9 mouse cellular contexts compared by ENCODE assay signal in the genomic region with DNA sequence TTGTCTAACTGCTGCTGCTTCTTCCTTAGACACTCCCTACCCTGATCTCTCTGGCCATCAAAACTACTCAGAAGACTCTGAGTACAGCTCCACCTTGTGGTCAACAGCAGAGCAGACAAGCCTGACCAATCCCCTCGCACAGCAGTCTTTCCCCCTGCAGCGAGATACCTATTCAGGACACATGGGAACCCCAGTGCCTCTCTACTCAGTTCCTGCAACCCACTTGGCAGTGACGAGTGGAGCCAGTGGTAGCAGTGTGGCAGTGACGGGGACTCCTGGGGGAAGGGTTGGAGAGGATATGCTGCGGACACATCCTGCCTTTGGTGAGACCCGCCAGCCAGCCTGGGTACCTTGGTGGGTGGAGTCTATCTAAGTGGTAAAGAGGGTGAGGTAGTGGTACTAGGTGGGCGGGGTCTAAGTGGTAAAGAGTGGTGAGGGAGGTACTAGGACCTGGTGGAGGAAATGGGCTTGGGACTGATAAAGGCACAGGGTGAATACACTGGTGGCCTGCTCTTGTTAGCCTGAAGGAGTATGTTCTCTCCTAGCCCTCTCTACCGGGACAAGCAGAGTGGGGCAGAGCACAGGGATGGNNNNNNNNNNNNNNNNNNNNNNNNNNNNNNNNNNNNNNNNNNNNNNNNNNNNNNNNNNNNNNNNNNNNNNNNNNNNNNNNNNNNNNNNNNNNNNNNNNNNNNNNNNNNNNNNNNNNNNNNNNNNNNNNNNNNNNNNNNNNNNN. TPM values are rescaled to one million over a fixed set of nuclear protein-coding genes. Genes with fewer than 3 reads are reported as not detected.
DNase-seq lines count a peak whose midpoint lies in the region; ATAC-seq and TF ChIP-seq lines count a peak whose summit lies in the region.
"Had no signal": no experiment of that assay in that cellular context is flagged by ENCODE, and none has a peak within 500 bp of the region (broad histone marks: within the 10 kb centered on the region; RNA-seq: fewer than 3 reads in every experiment).

No protein-coding gene starts in this region.

- peak; percentile 52; the same call in 1 of the 2 replicates for ATAC-seq in hindbrain, embryonic 13.5 days (ENCODE audit: low FRiP score)
- peak; percentile 56; the same call in 1 of the 2 replicates for ATAC-seq in liver, embryonic 14.5 days (ENCODE audit: insufficient read depth)
- peak; percentile 53 for ATAC-seq in neural tube, embryonic 13.5 days (ENCODE audit: low read depth)

- H3K4me3 ChIP-seq in hindbrain, embryonic 13.5 days = no peak overlapping the region
- no peak overlapping the region for H3K4me3 ChIP-seq in liver, embryonic 14.5 days (ENCODE audit: insufficient read depth in 1 of 2, low read depth in 2 of 2, low read length in 2 of 2)
- no peak overlapping the region for H3K4me3 ChIP-seq in neural tube, embryonic 13.5 days

- peak; percentile 31 for DNase-seq in adrenal gland, postnatal 10 days
- no peak for DNase-seq in adrenal gland, postnatal 4 days (ENCODE audit: low spot score in 2 of 2)
- DNase-seq in MN1 (ENCODE audit: low spot score) = peak; percentile 27
- DNase-seq in embryo, embryonic 10.5 days (ENCODE audit: low spot score) = peak; percentile 80
- no peak for DNase-seq in liver, embryonic 14.5 days (ENCODE audit: low read depth in 3 of 3, low spot score in 3 of 3)
- no peak for DNase-seq in spleen, postnatal 14 days (ENCODE audit: low spot score in 2 of 2)

- H3K9me3 ChIP-seq in hindbrain, embryonic 13.5 days = no peaks in the 10 kb centered on the region
- no peaks in the 10 kb centered on the region for H3K9me3 ChIP-seq in liver, embryonic 14.5 days (ENCODE audit: control insufficient read depth, low read length)
- no peaks in the 10 kb centered on the region for H3K9me3 ChIP-seq in neural tube, embryonic 13.5 days

- peak; percentile 67 for TF ChIP-seq CTCF in liver, embryonic 14.5 days (IDR thresholded peaks at IDR 0.05; ENCODE audit: low read depth)

- WGBS in hindbrain, embryonic 13.5 days = 19% methylated on average over 8 of the region's 8 CpGs
- 6% methylated on average over 8 of the region's 8 CpGs for WGBS in liver, embryonic 14.5 days (ENCODE audit: insufficient replicate concordance)
- 23% methylated on average over 8 of the region's 8 CpGs for WGBS in neural tube, embryonic 13.5 days

- H3K36me3 ChIP-seq in hindbrain, embryonic 13.5 days = no peaks in the 10 kb centered on the region
- H3K36me3 ChIP-seq in liver, embryonic 14.5 days (replicated peaks; ENCODE audit: control insufficient read depth, insufficient read depth, low read depth) = no peaks in the 10 kb centered on the region
- H3K36me3 ChIP-seq in neural tube, embryonic 13.5 days = no peaks in the 10 kb centered on the region
- H3K36me3 ChIP-seq: G1E had no signal

- 0 out of 2 replicates have a peak overlapping the region, but pooled peaks have one; percentile 23 for H3K4me2 ChIP-seq in hindbrain, embryonic 13.5 days
- no peak overlapping the region for H3K4me2 ChIP-seq in liver, embryonic 14.5 days (ENCODE audit: low read depth)
- 0 out of 2 replicates have a peak overlapping the region, but pooled peaks have one; percentile 11 for H3K4me2 ChIP-seq in neural tube, embryonic 13.5 days

- no peak overlapping the region for H3K27ac ChIP-seq in hindbrain, embryonic 13.5 days
- no peak overlapping the region for H3K27ac ChIP-seq in liver, embryonic 14.5 days
- no peak overlapping the region for H3K27ac ChIP-seq in neural tube, embryonic 13.5 days (replicated peaks)

- no peak overlapping the region for H3K9ac ChIP-seq in hindbrain, embryonic 13.5 days
- no peak overlapping the region for H3K9ac ChIP-seq in liver, embryonic 14.5 days (replicated peaks)
- H3K9ac ChIP-seq in neural tube, embryonic 13.5 days = no peak overlapping the region

- peaks cover 16% of the 10 kb centered on the region for H3K4me1 ChIP-seq in hindbrain, embryonic 13.5 days (replicated peaks)
- H3K4me1 ChIP-seq in liver, embryonic 14.5 days (replicated peaks; ENCODE audit: control insufficient read depth in 2 of 2, insufficient read depth in 2 of 2, low read length in 1 of 2) = peaks cover 0 to 3% of the 10 kb centered on the region in 2 experiments; a peak in 1 of 4 replicates
- peaks cover 6% of the 10 kb centered on the region; the same call in 1 of the 2 replicates for H3K4me1 ChIP-seq in neural tube, embryonic 13.5 days (replicated peaks)

- TF ChIP-seq EP300 in liver, embryonic 14.5 days (IDR thresholded peaks at IDR 0.05; ENCODE audit: low read depth) = no peak

- no peaks in the 10 kb centered on the region for H3K27me3 ChIP-seq in hindbrain, embryonic 13.5 days
- no peaks in the 10 kb centered on the region for H3K27me3 ChIP-seq in liver, embryonic 14.5 days (ENCODE audit: control insufficient read depth, insufficient read depth, low read length)
- H3K27me3 ChIP-seq in neural tube, embryonic 13.5 days = no peaks in the 10 kb centered on the region

RNA-seq across cellular contexts. Expression of a gene that starts 54.3 kb away (rescaled TPM):
- 1 to 10 TPM; 4.6 to 6.2 TPM for total RNA-seq in adrenal gland, postnatal 10 days (2021)
- total RNA-seq in adrenal gland, postnatal 4 days (2021) = 1 to 10 TPM; 1.8 to 6.3 TPM
- polyA plus RNA-seq in hindbrain, embryonic 13.5 days (2015; fragmentation: Nextera tagmentation; extraction: Ambion mirVana) = 0.31 and 0.35 TPM in 2 replicates
- 3.0 and 3.4 TPM in 2 replicates for polyA plus RNA-seq in liver, embryonic 14.5 days (2012; rRNA removed)
- 5.1 and 5.4 TPM in 2 replicates for polyA plus RNA-seq in liver, embryonic 14.5 days (2014; fragmentation: Nextera tagmentation; extraction: Ambion mirVana)
- polyA plus RNA-seq in neural tube, embryonic 13.5 days (2015; fragmentation: Nextera tagmentation; extraction: Ambion mirVana) = 0.69 and 0.74 TPM in 2 replicates
- polyA plus RNA-seq: G1E had no signal

Comparison
In these comparisons a context has a peak if more than half of its experiments do, and no peak if none do; other contexts are left out.
1. DNase-seq: peak in adrenal gland, postnatal 10 days (single experiment), MN1 (single experiment) and embryo, embryonic 10.5 days (single experiment); none in adrenal gland, postnatal 4 days (0 of 2), liver, embryonic 14.5 days (0 of 3) and spleen, postnatal 14 days (0 of 2).
2. Peak in every context shown above with its lines, with median percentiles within 50 percentile points of each other: ATAC-seq.